In the genomic region with DNA sequence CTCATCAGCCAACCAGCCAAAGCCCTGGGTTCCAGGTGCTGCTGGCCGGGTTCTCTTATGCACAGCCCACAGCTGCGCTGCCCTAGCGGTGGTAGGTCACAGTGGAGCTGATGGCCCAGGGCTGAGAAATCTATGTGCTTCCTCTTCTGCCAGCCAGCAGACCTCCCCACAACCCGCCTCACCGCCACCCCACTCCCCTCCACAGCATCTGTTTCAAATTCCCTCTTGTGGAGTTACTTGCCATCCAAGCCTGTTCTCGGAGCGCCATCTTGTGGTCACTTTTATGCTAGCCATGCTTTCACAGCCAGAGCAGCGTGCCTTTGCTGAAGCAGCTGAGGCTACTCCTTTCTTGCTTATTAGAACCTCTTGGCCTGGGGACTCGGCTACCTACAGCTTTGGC, we compare ENCODE assay signal across 8 mouse cellular contexts. TPM values are rescaled to one million over a fixed set of nuclear protein-coding genes. Genes with fewer than 3 reads are reported as not detected.
DNase-seq lines count a peak whose midpoint lies in the region; ATAC-seq and TF ChIP-seq lines count a peak whose summit lies in the region.

No protein-coding gene starts in this region.

- H3K27ac ChIP-seq in embryonic facial prominence, embryonic 13.5 days: peak overlapping the region; percentile 63
- peak overlapping the region; percentile 75 for H3K27ac ChIP-seq in limb, embryonic 12.5 days
- peak overlapping the region; percentile 36; the same call in 1 of the 2 replicates for H3K27ac ChIP-seq in midbrain, embryonic 15.5 days
- H3K27ac ChIP-seq in spleen, adult 2 months (ENCODE audit: insufficient read depth, low read length): no peak overlapping the region

- WGBS in embryonic facial prominence, embryonic 13.5 days: under 1% methylated on average over 9 of the region's 9 CpGs
- 3% methylated on average over 9 of the region's 9 CpGs for WGBS in limb, embryonic 12.5 days
- 8% methylated on average over 9 of the region's 9 CpGs for WGBS in midbrain, embryonic 15.5 days
- 1% methylated on average over 9 of the region's 9 CpGs for WGBS in spleen, adult 2 months

- DNase-seq in 3T3-L1 (ENCODE audit: low read depth, low spot score): peak; percentile 98
- DNase-seq in adrenal gland, postnatal 36 days: peak; percentile 87 to 89
- peak; percentile 89 for DNase-seq in heart, adult 8-10 months (ENCODE audit: low spot score)
- peak; percentile 77 to 89 for DNase-seq in kidney, adult 8-10 months
- peak; percentile 87 to 90 for DNase-seq in spleen, adult 2 months (ENCODE audit: low read depth in 1 of 2, low spot score in 2 of 2)

- peak overlapping the region; percentile 54; the same call in 1 of the 2 replicates for H3K9ac ChIP-seq in embryonic facial prominence, embryonic 13.5 days
- 0 out of 2 replicates have a peak overlapping the region, but pooled peaks have one; percentile 42 for H3K9ac ChIP-seq in limb, embryonic 12.5 days (replicated peaks)
- H3K9ac ChIP-seq in midbrain, embryonic 15.5 days: no peak overlapping the region

- H3K4me1 ChIP-seq in embryonic facial prominence, embryonic 13.5 days: peaks cover 45% of the 10 kb centered on the region
- peaks cover 27% of the 10 kb centered on the region for H3K4me1 ChIP-seq in limb, embryonic 12.5 days (replicated peaks)
- H3K4me1 ChIP-seq in midbrain, embryonic 15.5 days: peaks cover 21% of the 10 kb centered on the region
- peaks cover 29% of the 10 kb centered on the region for H3K4me1 ChIP-seq in spleen, adult 2 months (ENCODE audit: control insufficient read depth, insufficient read depth, insufficient read length)

- H3K9me3 ChIP-seq in embryonic facial prominence, embryonic 13.5 days: no peaks in the 10 kb centered on the region
- H3K9me3 ChIP-seq in limb, embryonic 12.5 days: no peaks in the 10 kb centered on the region
- no peaks in the 10 kb centered on the region for H3K9me3 ChIP-seq in midbrain, embryonic 15.5 days

- peak; percentile 93; the same call in 1 of the 2 replicates for TF ChIP-seq CTCF in spleen, adult 2 months (IDR thresholded peaks at IDR 0.05; ENCODE audit: extremely low read depth, insufficient read depth, insufficient read length, insufficient replicate concordance)

- H3K4me3 ChIP-seq in embryonic facial prominence, embryonic 13.5 days: no peak overlapping the region
- H3K4me3 ChIP-seq in limb, embryonic 12.5 days (replicated peaks): no peak overlapping the region
- H3K4me3 ChIP-seq in midbrain, embryonic 15.5 days: no peak overlapping the region
- no peak overlapping the region for H3K4me3 ChIP-seq in spleen, adult 2 months (ENCODE audit: extremely low read depth, insufficient read depth, insufficient read length)

- ATAC-seq in embryonic facial prominence, embryonic 13.5 days (ENCODE audit: insufficient number of reproducible peaks, insufficient read depth, low FRiP score, low TSS enrichment, low read depth): peak; percentile 57; the same call in 1 of the 2 replicates
- ATAC-seq in limb, embryonic 12.5 days (ENCODE audit: insufficient number of reproducible peaks, insufficient read depth, low FRiP score, low TSS enrichment, low read depth): peak; percentile 75
- ATAC-seq in midbrain, embryonic 15.5 days (replicated peaks): peak; percentile 63

- H3K36me3 ChIP-seq in embryonic facial prominence, embryonic 13.5 days: peaks cover 38% of the 10 kb centered on the region
- H3K36me3 ChIP-seq in limb, embryonic 12.5 days: peaks cover 42% of the 10 kb centered on the region
- peaks cover 7% of the 10 kb centered on the region; the same call in 1 of the 2 replicates for H3K36me3 ChIP-seq in midbrain, embryonic 15.5 days (replicated peaks)
- peaks cover 28% of the 10 kb centered on the region for H3K36me3 ChIP-seq in spleen, adult 2 months (ENCODE audit: control insufficient read depth, insufficient read depth, low read length)

- H3K27me3 ChIP-seq in embryonic facial prominence, embryonic 13.5 days: no peaks in the 10 kb centered on the region
- no peaks in the 10 kb centered on the region for H3K27me3 ChIP-seq in limb, embryonic 12.5 days
- no peaks in the 10 kb centered on the region for H3K27me3 ChIP-seq in midbrain, embryonic 15.5 days (replicated peaks)
- no peaks in the 10 kb centered on the region for H3K27me3 ChIP-seq in spleen, adult 2 months (ENCODE audit: control insufficient read depth, insufficient read depth, low read length)

- TF ChIP-seq POLR2A in spleen, adult 2 months (IDR thresholded peaks at IDR 0.05; ENCODE audit: low read depth, low read length): no peak

- H3K4me2 ChIP-seq in embryonic facial prominence, embryonic 13.5 days: no peak overlapping the region; the same call in 1 of the 2 replicates
- peak overlapping the region; percentile 6; the same call in 1 of the 2 replicates for H3K4me2 ChIP-seq in limb, embryonic 12.5 days
- H3K4me2 ChIP-seq in midbrain, embryonic 15.5 days: no peak overlapping the region

RNA-seq across cellular contexts. Expression of a gene that starts 15.7 kb away (rescaled TPM):
- total RNA-seq in adrenal gland, postnatal 36 days (2021): 10 to 100 TPM; 13.4 to 17.9 TPM
- 8.9 and 9.7 TPM in 2 replicates for polyA plus RNA-seq in embryonic facial prominence, embryonic 13.5 days (2015; fragmentation: Nextera tagmentation; extraction: Ambion mirVana)
- total RNA-seq in heart, adult 8-10 months (2022): 1 to 10 TPM; 4.5 to 8.3 (median 7.1) TPM
- polyA plus RNA-seq in limb, embryonic 12.5 days (2016; fragmentation: Nextera tagmentation; extraction: Ambion mirVana): 8.8 and 9.2 TPM in 2 replicates
- polyA plus RNA-seq in midbrain, embryonic 15.5 days (2015; fragmentation: Nextera tagmentation; extraction: Ambion mirVana): 13.7 and 14.2 TPM in 2 replicates
- 58.4 and 74.0 TPM in 2 replicates for polyA plus RNA-seq in spleen, adult 2 months (2012; rRNA removed)

RNA-seq across cellular contexts. Expression of a gene that starts 46.8 kb away (rescaled TPM):
- total RNA-seq in adrenal gland, postnatal 36 days (2021): 10 to 100 TPM; 21.3 to 22.3 TPM
- 5.0 and 6.3 TPM in 2 replicates for polyA plus RNA-seq in embryonic facial prominence, embryonic 13.5 days (2015; fragmentation: Nextera tagmentation; extraction: Ambion mirVana)
- total RNA-seq in heart, adult 8-10 months (2022): 10 to 100 TPM; 11.8 to 16.0 (median 14.2) TPM
- 6.4 and 7.0 TPM in 2 replicates for polyA plus RNA-seq in limb, embryonic 12.5 days (2016; fragmentation: Nextera tagmentation; extraction: Ambion mirVana)
- polyA plus RNA-seq in midbrain, embryonic 15.5 days (2015; fragmentation: Nextera tagmentation; extraction: Ambion mirVana): 6.9 and 8.1 TPM in 2 replicates
- 39.2 and 133 TPM in 2 replicates for polyA plus RNA-seq in spleen, adult 2 months (2012; rRNA removed)
